Mouse (Mus musculus): Measurements from ENCODE around the gene A730049H05Rik.

DNA sequence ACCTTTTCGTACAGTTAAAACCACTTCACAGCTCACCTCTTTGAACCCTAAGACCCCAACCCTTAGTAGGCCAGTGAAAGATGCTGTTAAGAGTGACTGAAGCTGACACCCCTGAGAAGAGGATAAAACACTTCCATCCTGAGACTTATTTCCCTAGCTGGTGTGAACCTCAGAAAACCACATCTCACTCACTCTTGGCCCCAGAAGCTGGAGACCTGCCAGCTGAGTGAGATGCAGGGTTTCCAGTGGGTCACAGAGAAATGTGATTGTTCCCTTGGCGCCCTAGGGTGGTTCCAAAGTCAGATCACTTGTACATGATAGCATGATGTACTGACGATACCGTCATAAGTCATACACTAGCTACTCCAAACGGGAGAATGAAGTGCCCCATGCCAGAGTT, 66.2 kb downstream of the A730049H05Rik start:
- TF ChIP-seq CTCF (IDR thresholded peaks at IDR 0.05; ENCODE audit: low read depth, low read length) (no peak), POLR2A (IDR thresholded peaks at IDR 0.05; ENCODE audit: extremely low read depth, insufficient read depth, low read length) (no peak)
